Mouse (Mus musculus) testis, adult 2 months (tissue): ENCODE data around the gene Ifitm1.

ENCODE experiments used
- CTCF ChIP-seq: fragments of 200-500 bp; IDR thresholded peaks from 2 replicates; pipeline ENCODE4 v1.5.1; 2012; ENCODE audit warnings: low read depth, mild to moderate bottlenecking, inconsistent platforms, low read length, moderate library complexity; ENCODE audit not compliant: control insufficient read depth, insufficient read depth, insufficient replicate concordance
- POLR2A ChIP-seq: fragments of 200-500 bp; IDR thresholded peaks from 2 replicates; pipeline ENCODE4 v1.6.1; 2012; ENCODE audit warnings: low read depth, mild to moderate bottlenecking, inconsistent platforms, low read length, moderate library complexity; ENCODE audit not compliant: control insufficient read depth

GRCm38 (mm10) chr7:140967862-140968591, 1.0 kb downstream of the Ifitm1 start:
- no peak for TF ChIP-seq CTCF
- TF ChIP-seq POLR2A: no peak
